Mouse (Mus musculus): Measurements from ENCODE around the gene Ptpn21. TPM values are rescaled to one million over a fixed set of nuclear protein-coding genes. Genes with fewer than 3 reads are reported as not detected.
A peak's percentile ranks its signal among the peaks of the same experiment; 100 is the strongest.

Gene Ptpn21
- polyA plus RNA-seq, 1 experiment from 2014 or later: 6.4 TPM

DNA sequence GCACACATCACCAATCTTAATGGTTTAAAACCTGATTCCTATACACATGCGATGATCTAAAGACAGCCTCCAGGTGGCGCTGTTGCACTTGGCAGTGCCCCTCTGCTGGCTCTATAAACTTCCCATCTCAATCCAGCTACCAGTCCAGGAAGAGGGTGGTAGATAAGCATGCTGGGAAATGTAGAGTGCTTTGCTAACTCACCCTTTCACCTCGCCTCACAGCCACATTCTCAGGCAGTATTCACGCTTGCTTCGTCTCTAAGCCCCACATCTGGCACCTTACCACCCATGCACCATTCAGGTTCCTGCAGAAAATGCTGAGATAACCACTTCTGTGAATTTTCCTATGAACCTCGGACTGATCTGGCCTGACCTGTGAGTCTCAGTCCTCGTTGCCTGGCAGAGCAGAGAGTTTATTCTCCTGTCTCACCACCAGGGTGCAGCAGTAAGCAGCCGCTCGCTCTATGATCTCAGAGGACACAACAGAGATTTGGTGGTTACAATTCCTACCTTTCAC lies 62.5 kb downstream of the Ptpn21 start:
- H3K27ac ChIP-seq: peak overlapping the region; percentile 43; the same call in 1 of the 2 replicates
- peak overlapping the region; percentile 15 for H3K4me3 ChIP-seq (replicated peaks; ENCODE audit: low read depth, low read length)
- H3K9ac ChIP-seq (ENCODE audit: low read depth, low read length): no peak overlapping the region
- no peaks in the 10 kb centered on the region for H3K4me1 ChIP-seq (replicated peaks; ENCODE audit: insufficient read depth, low read length)
- peak; percentile 95 for DNase-seq (ENCODE audit: low spot score)
- TF ChIP-seq CTCF (IDR thresholded peaks at IDR 0.05; ENCODE audit: low read depth): peak; percentile 75
- peaks cover 12% of the 10 kb centered on the region; the same call in 1 of the 2 replicates for H3K36me3 ChIP-seq (ENCODE audit: insufficient read depth, low read length)
- peak overlapping the region; percentile 44 for H3K4me2 ChIP-seq (ENCODE audit: low read length)
- H3K27me3 ChIP-seq (ENCODE audit: insufficient read depth, low read length): no peaks in the 10 kb centered on the region
- peak; percentile 90 for ATAC-seq (replicated peaks; ENCODE audit: low FRiP score, low read depth)
- 11% methylated on average over 9 of the region's 9 CpGs for WGBS
- no peaks in the 10 kb centered on the region for H3K9me3 ChIP-seq (replicated peaks; ENCODE audit: low read length)

GRCm38 (mm10) chr12:98673879-98674278 lies 63.3 kb downstream of the Ptpn21 start:
- ATAC-seq (replicated peaks; ENCODE audit: low FRiP score, low read depth) (no peak), DNase-seq (ENCODE audit: low spot score) (no peak)
- Histone ChIP-seq H3K9me3 (replicated peaks; ENCODE audit: low read length) (no peaks in the 10 kb centered on the region), H3K4me2 (ENCODE audit: low read length) (no peak overlapping the region), H3K27ac (no peak overlapping the region), H3K4me3 (replicated peaks; ENCODE audit: low read depth, low read length) (no peak overlapping the region), H3K9ac (ENCODE audit: low read depth, low read length) (no peak overlapping the region), H3K36me3 (ENCODE audit: insufficient read depth, low read length) (peaks cover 8% of the 10 kb centered on the region; the same call in 1 of the 2 replicates), H3K4me1 (replicated peaks; ENCODE audit: insufficient read depth, low read length) (no peaks in the 10 kb centered on the region), H3K27me3 (ENCODE audit: insufficient read depth, low read length) (no peaks in the 10 kb centered on the region)
- WGBS: 57% methylated on average over 6 of the region's 6 CpGs
- no peak for TF ChIP-seq CTCF (IDR thresholded peaks at IDR 0.05; ENCODE audit: low read depth)

GRCm38 (mm10) chr12:98670429-98670828 lies 66.8 kb downstream of the Ptpn21 start:
- no peak overlapping the region for H3K4me2 ChIP-seq (ENCODE audit: low read length)
- H3K27me3 ChIP-seq (ENCODE audit: insufficient read depth, low read length): no peaks in the 10 kb centered on the region
- no peaks in the 10 kb centered on the region for H3K9me3 ChIP-seq (replicated peaks; ENCODE audit: low read length)
- H3K27ac ChIP-seq: no peak overlapping the region
- H3K36me3 ChIP-seq (ENCODE audit: insufficient read depth, low read length): peaks cover 4% of the 10 kb centered on the region; the same call in 1 of the 2 replicates
- ATAC-seq (replicated peaks; ENCODE audit: low FRiP score, low read depth) (no peak), DNase-seq (ENCODE audit: low spot score) (no peak)
- 83% methylated on average over 4 of the region's 4 CpGs for WGBS
- no peak overlapping the region for H3K4me3 ChIP-seq (replicated peaks; ENCODE audit: low read depth, low read length)
- H3K4me1 ChIP-seq (replicated peaks; ENCODE audit: insufficient read depth, low read length): no peaks in the 10 kb centered on the region
- H3K9ac ChIP-seq (ENCODE audit: low read depth, low read length): no peak overlapping the region
- no peak for TF ChIP-seq CTCF (IDR thresholded peaks at IDR 0.05; ENCODE audit: low read depth)

DNA sequence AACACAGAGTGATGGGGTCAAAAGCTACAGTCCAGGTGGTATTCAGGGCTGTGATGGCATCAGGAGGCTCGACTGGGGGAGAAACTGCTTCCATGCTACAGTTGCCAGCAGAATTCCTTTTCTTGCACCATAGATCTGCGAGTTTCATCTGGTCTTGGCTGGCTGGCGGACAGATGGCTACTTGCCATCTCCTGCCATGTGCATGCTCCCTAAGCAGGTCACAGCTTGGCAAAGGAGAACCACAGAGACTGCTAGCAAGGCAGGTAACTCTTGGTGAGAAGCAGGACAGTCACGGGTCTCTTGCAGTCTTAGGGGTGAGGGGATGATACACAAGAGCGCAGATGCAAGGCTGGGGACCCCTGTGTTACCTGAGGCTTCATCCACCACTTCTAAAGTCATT lies 67.3 kb downstream of the Ptpn21 start:
- Histone ChIP-seq H3K9me3 (replicated peaks; ENCODE audit: low read length) (no peaks in the 10 kb centered on the region), H3K27ac (no peak overlapping the region), H3K4me1 (replicated peaks; ENCODE audit: insufficient read depth, low read length) (no peaks in the 10 kb centered on the region), H3K9ac (ENCODE audit: low read depth, low read length) (no peak overlapping the region), H3K4me2 (ENCODE audit: low read length) (no peak overlapping the region), H3K36me3 (ENCODE audit: insufficient read depth, low read length) (peaks cover 4% of the 10 kb centered on the region; the same call in 1 of the 2 replicates), H3K27me3 (ENCODE audit: insufficient read depth, low read length) (no peaks in the 10 kb centered on the region), H3K4me3 (replicated peaks; ENCODE audit: low read depth, low read length) (no peak overlapping the region)
- DNase-seq (ENCODE audit: low spot score) (no peak), ATAC-seq (replicated peaks; ENCODE audit: low FRiP score, low read depth) (no peak)
- no peak for TF ChIP-seq CTCF (IDR thresholded peaks at IDR 0.05; ENCODE audit: low read depth)
- 88% methylated on average over 5 of the region's 5 CpGs for WGBS

DNA sequence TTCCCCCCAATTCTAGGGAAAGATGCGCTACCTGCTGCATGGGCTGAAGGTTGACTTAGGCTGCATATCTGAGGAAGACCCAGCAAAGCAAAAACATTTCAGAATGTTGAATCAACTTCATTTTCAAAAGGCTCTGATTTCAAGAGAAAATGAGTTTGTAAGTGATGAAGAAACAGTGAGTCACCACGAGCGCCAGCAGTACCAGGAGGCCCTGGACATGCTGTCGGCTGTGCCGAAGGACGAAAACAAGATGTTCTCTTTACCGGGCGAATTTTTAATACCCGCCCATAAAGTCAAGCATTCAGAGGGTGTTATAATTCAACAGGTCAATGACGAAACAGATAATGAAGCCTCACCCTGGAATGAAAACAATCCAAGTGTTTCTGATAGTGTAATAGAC lies 68.1 kb downstream of the Ptpn21 start:
- no peaks in the 10 kb centered on the region for H3K4me1 ChIP-seq (replicated peaks; ENCODE audit: insufficient read depth, low read length)
- H3K27ac ChIP-seq: no peak overlapping the region
- WGBS: 85% methylated on average over 10 of the region's 10 CpGs
- no peak overlapping the region for H3K9ac ChIP-seq (ENCODE audit: low read depth, low read length)
- H3K27me3 ChIP-seq (ENCODE audit: insufficient read depth, low read length): no peaks in the 10 kb centered on the region
- TF ChIP-seq CTCF (IDR thresholded peaks at IDR 0.05; ENCODE audit: low read depth): no peak
- DNase-seq (ENCODE audit: low spot score) (no peak), ATAC-seq (replicated peaks; ENCODE audit: low FRiP score, low read depth) (no peak)
- no peaks in the 10 kb centered on the region for H3K9me3 ChIP-seq (replicated peaks; ENCODE audit: low read length)
- H3K4me2 ChIP-seq (ENCODE audit: low read length): no peak overlapping the region
- H3K4me3 ChIP-seq (replicated peaks; ENCODE audit: low read depth, low read length): no peak overlapping the region
- peaks cover 4% of the 10 kb centered on the region; the same call in 1 of the 2 replicates for H3K36me3 ChIP-seq (ENCODE audit: insufficient read depth, low read length)

- no peak overlapping the region for H3K4me2 ChIP-seq (ENCODE audit: low read length)
- 53% methylated on average over 10 of the region's 10 CpGs for WGBS
- no peaks in the 10 kb centered on the region for H3K9me3 ChIP-seq (replicated peaks; ENCODE audit: low read length)
- H3K27me3 ChIP-seq (ENCODE audit: insufficient read depth, low read length): no peaks in the 10 kb centered on the region
- H3K4me1 ChIP-seq (replicated peaks; ENCODE audit: insufficient read depth, low read length): no peaks in the 10 kb centered on the region
- H3K36me3 ChIP-seq (ENCODE audit: insufficient read depth, low read length): peaks cover 5% of the 10 kb centered on the region; the same call in 1 of the 2 replicates
- no peak overlapping the region for H3K9ac ChIP-seq (ENCODE audit: low read depth, low read length)
- H3K27ac ChIP-seq: no peak overlapping the region
- DNase-seq (ENCODE audit: low spot score): peak; percentile 29
- H3K4me3 ChIP-seq (replicated peaks; ENCODE audit: low read depth, low read length): no peak overlapping the region
- 0 out of 2 replicates have a peak, but pooled peaks have one; percentile 43 for ATAC-seq (replicated peaks; ENCODE audit: low FRiP score, low read depth)
- no peak for TF ChIP-seq CTCF (IDR thresholded peaks at IDR 0.05; ENCODE audit: low read depth)
Measured at GRCm38 (mm10) chr12:98668132-98668814, 68.9 kb downstream of the Ptpn21 start.

Measured in kidney, postnatal 0 days (tissue).